Mouse (Mus musculus): ENCODE data around the gene Elovl6. TPM values are rescaled to one million over a fixed set of nuclear protein-coding genes. Genes with fewer than 3 reads are reported as not detected.

Elovl6 gene
- total RNA-seq (2021) = 1 to 10 TPM; 1.1 to 1.6 TPM
- long read RNA-seq, experiment 1, partial matches to known transcripts = 0 of 1 reads
- long read RNA-seq, experiment 1, other reads (novel, unspliced or antisense) = 1 of 1 reads
- long read RNA-seq, experiment 2, partial matches to known transcripts = 0 of 1 reads
- long read RNA-seq, experiment 2, other reads (novel, unspliced or antisense) = 1 of 1 reads

DNA sequence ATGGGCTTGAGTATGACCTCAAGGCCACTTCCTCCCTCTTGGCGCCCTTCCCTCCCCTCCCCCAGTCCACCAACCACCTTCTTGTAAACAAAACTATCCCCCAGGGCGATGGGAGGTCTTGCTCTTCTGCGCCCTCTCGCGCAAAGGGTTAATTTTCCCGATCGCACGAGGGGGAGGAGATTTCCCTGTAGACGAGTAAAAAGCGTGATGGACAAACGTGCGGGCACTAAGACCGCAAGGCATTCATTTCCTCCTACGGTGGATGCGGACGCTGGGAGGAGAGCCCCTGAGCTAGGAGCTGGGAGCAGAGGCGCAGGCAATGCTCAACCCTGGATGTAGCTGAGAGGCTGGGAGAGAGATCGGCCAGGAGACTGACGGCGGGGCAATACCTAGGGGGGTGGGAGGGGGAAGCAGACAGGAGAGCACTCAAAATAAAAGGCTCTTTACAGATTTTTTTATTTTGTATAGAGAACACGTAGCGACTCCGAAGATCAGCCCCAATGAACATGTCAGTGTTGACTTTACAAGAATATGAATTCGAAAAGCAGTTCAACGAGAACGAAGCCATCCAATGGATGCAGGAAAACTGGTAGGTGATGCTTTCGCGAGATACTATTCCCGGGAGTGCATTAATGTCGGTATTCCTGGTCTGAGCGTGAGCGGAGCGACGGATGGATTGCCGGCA, at the start of gene Elovl6:
Elovl6 (plus strand) TSS at position 176 of the 685 bp plus-strand sequence.
- DNase-seq = peak; percentile 25

DNA sequence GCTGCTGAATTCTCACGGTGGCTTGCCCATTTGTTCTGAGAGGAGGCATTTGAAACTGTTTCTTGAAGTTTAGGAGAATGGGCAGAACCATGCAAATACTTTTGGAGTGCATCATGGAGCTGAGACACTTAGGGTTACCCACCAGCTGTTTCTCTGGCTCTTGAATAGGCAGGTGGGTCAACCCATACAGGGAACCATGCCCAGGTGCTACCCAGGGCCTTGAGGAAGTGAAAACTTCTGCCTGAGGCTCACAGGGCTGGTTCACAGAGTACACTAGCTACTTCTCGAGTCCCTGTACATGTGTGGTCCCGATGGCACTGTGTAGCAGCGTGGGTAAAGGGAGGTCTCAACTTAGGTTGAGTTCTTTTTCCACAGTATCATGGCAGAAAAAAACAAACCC, 43.4 kb upstream of the Elovl6 start:
- no peak for DNase-seq

DNA sequence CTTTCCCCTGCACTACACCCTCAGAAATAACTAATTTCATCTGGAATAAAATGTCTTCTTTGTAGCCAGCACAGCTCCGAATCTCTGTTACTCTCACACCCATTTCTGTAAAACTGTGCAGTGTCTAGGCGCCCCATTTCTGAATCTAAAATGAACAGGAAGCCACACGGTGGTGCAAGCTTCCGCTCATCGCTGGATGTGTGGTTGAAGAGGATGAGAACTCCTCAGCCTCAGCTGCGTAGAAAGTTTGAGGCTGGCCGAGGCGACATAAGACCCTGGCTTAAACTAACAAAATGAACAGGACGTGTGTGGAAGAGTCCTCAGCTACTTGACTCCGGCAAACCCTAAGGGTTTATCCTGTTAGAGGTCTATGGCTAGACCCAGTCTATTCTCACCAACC, 38.0 kb upstream of the Elovl6 start:
- no peak for DNase-seq

DNA sequence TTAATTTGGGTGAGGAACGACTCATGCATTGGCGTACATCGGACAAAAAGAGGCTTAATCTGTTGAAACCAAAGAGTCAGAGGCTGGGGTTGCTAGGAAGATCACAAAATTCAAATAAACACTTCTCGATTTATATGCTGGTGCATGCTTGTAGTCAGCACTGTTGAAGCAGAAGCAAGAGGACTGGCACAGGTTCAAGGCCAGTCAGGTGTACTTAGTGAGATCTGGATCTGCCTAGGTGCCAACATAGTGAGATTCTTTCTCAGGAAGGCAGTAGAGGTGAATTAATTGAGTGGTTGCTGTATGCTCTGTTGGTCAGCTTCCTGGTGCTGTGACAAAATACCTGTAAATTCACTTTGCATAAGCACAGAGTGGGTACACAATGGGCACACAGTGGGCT, 37.4 kb upstream of the Elovl6 start:
- no peak for DNase-seq

DNA sequence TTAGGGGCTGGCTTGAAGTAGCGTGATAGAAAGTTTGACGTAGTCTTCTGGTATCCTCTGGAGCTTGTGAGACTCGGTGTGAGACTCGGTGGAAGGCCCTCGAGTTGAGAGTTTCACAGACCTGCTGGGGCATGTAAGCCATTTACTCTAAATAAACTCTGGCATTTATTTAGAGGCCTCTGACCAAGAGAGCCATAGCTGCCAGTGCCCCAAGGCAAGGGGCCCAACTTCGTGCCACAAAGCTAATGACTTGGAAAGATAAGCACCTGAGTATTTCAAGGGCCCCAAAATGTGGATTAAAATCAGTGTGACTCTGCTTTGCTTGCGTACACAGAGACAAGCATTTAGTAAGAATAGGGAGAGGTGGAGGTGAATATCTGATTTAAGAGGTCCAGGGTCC, 28.4 kb upstream of the Elovl6 start:
- DNase-seq = no peak

DNA sequence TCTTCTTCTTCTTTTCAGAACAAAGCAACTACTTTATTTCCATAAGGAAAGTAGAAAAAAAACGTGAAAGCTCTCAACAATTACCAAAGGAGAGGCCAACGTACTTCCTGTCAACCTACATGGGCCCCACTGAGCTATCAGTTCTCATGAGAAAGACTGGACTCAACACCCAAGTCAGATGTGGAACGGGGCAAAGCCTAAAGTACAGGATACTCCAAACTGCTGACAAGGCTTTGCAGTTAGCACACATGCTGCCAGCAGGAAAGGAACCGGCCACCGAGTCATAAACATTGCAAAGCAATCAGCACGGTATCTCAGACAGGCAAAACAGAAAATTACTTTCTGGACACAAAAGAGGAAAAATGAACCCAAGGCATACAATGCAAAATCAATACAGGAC, 27.2 kb upstream of the Elovl6 start:
- no peak for DNase-seq

DNA sequence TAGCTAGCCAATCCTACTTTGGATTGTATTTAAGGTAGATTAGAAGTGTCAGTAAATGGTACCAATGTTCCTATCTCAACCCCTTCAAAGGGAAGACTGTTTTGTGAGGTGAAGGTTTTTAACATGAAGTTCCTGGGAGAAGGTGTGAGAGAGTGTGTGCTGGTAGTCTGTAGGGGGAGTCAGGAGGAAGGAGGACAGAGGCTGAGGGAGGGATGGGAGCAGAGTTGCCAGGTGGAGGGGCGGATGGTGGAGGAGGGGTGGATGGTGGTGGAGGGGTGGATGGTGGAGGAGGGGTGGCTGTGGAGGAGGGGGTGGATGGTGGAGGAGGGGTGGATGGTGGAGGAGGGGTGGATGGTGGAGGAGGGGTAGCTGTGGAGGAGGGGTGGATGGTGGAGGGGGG, 24.4 kb upstream of the Elovl6 start:
- no peak for DNase-seq

DNA sequence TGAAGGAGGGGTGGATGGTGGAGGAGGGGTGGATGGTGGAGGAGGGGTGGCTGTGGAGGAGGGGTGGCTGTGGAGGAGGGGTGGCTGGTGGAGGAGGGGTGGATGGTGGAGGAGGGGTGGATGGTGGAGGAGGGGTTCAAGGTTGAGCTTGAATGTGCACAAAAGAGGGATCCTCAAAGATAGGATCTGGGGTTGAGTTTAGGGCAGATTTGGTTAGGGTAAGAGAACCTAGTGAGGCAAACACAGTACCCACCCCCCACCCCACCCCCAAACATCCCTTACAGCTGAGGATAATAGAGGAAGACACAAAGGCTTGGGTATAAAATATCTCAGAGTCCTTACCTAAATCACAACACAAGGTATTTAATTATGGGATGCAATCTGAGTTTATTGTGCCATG, 23.6 kb upstream of the Elovl6 start:
- no peak for DNase-seq

DNA sequence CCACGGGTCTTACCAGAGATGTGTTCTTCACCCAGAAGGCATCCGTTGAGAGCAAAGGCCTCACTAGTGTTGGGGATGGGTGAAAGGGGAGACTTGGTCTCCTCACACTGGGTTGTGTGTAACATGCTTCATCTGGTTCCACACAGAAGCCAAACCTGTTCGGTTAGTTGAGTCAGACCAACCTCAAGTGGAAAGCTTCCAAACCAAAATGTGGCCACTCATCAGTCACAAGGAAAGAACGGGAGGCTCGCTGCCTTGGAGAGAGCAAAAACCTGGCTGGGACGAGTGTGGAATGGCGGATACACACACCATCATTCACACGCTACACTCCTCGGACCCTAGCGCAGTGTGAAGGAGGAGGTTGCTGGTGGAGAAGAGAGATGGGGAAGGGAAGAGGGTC, 22.4 kb upstream of the Elovl6 start:
- no peak for DNase-seq

DNA sequence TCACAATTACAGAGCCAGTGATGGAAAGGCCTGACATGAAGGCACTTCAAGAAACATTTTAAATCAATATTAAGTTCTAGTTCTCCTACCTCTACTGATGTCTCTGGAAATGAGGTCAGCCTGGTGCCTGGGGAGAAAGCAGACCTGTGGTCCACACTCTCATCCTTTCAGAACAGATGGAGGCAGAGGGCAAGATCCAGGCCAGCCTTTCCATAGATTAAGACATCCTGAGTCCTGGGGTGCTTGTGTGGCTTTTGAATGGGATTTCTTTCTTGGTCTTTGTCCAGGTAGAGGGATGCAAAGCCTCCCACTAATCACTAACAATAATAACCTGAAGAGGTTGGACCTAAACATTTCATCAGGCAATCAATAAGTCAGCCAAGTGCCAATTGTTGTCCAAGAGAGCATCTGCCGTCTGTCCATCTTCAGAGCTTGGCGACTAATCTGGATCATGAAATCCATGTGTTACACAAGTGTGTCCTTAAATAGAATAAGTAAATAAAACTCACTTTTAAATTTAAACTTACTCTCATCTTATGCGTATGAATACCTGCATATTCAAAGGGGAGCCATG, 16.2 kb upstream of the Elovl6 start:
- no peak for DNase-seq

DNA sequence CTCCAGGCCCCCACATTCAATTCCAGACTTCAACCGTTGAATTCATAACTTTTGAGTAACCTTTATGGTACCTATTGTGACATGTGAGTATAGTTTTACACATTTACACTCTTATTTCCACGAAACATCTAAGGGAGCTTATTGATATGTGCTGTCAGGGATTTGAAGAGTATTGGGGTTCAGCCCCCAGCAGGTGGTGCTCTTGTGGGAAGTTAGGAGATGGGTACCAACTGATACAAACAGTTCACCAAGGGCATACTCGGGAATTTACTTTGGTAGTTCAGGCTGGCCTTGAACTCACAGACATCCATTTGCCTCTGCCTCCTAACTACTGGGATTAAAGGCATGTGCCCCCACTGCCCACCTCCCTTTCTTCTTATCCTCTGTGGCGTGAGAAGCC, 11.7 kb upstream of the Elovl6 start:
- no peak for DNase-seq

DNA sequence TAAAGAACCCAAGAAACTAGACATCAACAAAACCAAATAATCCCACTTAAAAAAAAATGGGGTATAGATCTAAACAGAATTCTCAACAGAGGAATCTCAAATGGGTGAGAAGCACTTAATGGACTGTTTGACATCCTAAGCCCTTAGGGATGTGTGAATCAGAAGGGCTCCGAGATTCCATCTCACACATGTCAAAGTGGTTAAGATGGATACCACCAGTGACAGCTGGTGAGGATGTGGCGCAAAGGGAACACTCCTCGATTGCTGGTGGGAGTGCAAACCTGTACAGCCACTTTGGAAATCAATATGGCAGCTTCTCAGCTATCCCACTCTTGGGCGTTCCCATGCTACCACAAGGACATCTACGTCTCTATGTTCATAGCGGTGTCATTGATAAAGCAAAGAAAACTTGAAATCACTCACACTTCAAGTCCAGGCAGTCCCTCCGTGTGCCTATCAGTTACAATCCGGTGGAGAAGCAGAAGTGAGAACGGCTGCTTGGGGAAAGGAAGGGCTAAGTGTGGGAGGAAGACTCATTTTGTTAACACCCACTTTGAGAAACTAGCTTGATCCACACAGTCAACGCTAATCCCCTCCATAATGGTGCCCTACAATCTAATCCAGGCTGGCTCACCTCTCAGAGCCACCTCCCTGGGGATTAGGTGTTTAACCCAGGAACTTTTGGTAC, 8.6 kb upstream of the Elovl6 start:
- DNase-seq = no peak

DNA sequence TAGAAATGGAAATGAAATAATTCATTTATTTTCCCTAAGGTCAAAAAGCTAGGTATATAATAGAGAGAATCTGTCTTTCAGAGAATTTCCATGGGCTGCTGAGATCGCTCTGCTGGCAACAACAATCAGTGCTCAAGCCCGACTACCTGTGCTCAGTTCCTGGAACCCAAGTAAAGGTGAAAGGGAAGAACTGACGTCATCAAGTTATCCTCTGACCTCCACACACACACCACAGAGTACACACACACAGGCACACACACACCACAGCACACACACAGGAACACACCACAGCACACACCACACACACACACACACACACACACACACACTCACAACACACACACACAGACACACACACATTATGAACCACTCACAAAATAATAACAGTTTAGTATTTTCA, 5.1 kb upstream of the Elovl6 start:
- no peak for DNase-seq

DNA sequence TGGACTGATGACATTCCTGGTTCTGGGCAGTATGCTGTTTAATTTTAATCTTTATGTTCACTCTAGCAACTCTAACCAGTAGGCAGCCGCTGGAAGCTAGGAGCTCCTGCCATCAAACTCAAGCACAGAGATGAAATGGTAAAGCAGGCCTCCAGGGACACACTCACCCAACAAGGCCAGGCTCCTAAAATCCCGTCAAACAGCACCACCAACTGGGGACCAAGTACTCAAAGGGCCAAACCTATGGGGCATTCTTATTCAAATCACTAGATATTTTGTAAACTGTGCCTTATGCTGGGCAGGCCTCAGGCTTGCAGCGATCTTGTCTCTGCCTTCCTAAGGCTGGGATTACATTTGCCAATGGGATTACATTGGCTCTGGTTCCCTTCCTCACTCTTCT, 2.8 kb upstream of the Elovl6 start:
- DNase-seq = no peak

DNA sequence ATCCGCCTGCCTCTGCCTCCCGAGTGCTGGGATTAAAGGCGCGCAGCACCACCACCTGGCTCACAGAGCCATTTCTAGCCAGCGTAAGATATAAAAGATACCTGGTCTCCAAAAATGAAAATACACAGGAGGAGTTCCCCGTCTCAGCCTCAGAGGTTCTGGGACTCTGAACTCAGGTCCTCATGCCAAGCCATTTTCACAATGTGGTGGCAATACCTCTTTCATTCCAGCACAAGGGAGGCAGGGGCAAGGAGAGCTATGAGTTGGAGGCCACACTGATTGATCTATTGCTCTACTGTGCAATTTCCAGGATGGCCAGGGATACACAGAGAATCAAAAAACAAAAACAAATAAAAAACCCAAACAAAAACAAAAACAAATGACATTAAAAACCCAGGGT, 1.7 kb upstream of the Elovl6 start:
- no peak for DNase-seq

DNA sequence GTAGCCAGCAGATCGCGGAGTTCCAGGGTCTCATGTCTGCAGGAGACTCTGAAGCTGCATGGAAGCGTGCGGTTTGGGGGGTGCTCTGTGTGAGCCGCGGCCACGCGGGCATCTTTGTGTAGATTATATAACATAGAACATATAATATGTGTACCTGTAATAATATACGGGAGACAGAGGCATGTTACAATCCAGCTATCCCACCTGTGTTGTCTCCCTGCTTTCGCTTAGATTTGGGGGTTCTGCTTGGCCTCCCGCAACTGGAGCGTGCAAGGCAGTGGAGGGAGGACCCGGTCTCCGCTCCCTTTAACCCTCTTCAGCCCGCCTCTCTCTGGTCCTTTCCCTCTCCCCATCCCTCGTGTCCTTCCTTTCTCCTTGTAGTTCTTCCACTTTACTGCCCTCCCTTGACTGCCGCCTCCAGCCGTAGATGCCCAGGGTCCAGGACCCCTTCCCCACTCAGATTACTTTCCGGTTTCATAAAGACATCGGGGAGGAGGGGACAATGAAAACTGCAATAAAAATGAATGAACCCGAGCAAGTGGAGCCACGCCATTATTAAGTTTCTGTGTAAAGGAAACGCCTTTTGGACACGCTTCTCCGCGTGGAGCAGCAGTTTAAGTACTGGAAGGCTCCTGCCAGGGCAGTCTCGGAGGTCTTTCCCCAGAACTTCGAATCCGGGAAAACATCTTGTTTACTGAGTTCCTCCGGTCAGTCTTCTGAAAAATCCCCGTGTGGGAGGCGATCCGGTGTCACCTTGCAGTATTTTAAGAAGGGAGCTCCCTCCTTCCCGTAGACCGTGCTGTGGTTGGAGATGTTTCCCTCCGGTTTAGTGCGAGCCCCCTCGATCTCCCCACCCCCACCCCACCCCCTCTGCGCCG, 949 bp downstream of the Elovl6 start:
- DNase-seq = no peak

DNA sequence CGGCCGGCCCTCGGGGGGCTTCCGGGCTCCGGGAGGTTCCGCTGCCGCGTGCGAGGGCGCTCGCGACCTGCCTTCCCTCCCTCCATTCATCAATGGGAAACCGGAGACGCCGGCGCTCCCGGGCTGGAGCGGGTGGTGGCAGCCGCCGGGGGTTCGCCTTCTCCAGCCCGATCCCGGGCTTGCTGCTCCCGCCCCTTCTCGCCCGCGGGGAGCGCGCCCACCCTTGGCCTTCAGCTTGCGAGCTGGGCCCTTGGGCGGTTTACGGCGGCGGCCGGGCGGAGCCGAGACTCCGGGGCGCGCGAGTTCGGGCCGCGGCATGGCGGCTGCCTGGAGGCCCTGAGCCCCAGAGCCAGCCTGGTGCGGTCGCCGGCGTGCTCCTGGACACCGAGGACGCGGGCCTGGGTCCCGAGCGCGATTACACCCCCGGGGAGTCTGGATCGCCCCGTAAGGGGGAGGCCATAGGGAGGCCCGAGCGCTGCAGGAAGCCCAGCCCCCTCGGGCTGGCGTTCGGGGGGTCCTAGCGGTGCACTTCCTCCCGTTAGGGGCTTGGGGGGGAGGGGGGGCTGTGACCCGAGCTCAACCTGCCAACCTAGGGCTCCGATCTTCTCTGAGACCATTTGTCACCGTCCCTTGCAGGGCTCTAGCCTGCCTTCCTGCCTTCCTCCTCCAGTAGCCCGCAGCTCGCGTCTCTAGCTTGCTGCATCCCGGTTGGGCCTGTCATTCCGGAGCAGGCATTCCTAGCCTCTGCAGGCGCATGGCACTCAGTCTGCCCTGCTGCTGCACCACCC, 1.8 kb downstream of the Elovl6 start:
- peak; percentile 65 for DNase-seq

DNA sequence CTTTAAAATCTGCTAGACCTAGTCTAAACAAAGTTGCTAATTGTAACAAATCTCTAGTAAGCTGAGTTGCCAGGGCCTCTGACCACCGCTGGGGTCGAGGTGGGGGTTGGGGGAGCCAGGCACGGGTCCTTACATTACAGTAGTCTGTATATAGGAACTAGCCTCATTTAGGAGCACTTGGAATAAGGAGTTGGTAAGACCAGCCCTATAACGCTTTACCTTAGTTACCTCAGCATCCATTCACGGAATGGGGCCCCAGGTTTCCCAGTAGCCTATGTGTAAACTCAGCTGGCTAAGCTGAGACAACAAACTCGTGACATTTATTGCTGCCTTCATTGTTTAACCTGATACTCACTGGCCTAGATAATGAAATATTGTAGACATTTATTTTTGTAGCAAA, 3.3 kb downstream of the Elovl6 start:
- no peak for DNase-seq

DNA sequence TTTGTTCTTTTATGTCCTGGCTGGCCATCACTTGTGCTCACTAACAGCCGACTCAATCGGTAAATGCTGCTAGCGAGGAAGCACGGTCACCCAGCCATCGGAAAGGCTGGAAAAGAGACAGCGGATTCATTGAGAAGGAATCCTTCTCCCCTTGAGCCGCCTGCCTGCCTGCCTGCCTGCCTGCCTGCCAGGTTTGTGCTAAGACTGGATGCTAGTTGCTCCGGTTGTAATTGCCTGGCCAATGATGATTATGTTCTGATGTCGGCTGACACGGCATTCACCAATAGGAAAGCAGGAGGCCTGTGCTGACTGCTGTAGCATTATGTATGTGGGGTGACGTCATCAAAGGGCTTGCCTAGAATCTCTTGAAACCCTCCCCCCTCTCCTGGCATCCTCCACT, 4.0 kb downstream of the Elovl6 start:
- peak; percentile 81 for DNase-seq

DNA sequence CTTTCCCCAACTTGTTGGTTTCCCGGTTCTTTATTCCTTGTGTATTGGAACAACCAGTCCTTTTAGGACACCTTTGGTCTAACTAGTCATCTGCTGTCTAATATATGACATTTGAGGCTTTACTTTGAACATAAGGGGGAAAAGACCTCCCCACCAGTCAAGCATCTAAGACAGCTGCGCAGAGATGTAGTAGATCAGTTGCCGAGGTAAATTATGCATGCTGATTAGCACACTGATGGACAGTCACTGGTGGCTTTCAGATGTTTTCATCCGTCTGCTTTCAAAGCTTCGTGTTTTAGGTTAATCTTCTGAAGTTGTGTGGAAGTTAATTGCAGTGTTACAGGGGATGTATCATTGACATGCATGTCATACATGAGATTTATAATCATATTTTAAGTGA, 5.8 kb downstream of the Elovl6 start:
- no peak for DNase-seq

DNA sequence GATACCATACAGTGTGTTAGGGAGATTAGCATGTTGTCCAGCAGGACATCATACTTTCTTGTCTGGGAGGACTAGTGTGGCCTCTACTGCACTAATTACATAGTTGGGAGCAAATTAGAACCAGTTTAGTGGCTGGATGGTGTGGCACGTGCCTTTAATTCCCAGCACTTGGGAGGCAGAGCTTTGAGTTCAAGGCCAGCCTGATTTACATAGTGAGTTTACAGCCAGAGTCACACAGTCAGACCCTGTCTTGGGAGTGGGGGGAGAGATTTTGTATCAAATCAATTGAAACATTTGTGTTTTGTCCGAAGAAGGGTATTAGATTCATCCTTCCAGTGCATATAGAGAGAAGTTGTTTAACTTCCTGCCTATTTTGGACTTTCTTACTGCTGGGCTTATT, 8.7 kb downstream of the Elovl6 start:
- DNase-seq = no peak

DNA sequence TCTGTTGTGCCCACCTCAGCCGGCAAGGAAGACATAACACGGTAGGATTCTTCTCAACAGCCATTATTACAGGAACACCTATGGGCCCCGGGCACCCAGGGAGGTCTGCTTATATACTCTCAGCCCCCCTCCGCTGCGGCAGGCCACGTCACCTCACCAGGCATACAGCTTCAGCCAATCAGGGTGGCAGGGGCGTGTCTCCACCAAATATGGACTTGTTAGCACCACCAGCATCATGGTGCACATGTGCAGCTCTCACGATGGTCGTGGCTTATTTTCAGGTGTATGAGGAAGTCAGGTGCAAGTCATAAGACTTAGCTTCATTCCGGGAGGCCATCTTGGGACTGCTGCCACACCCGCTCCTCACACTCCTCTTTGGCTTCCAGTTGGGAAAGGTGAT, 9.3 kb downstream of the Elovl6 start:
- no peak for DNase-seq

All from gastrocnemius, postnatal 25 days (tissue).